Mouse (Mus musculus) megakaryocyte-erythroid progenitor cell, adult 5 weeks (primary cell): ENCODE measurements around the gene Sox10. TPM values are rescaled to one million over a fixed set of nuclear protein-coding genes. Genes with fewer than 3 reads are reported as not detected.

Experiments used
- polyA plus RNA-seq: library from polyadenylated mRNA; stranded (reverse); fragments of >175 nt; gene quantifications from 2 replicates; pipeline ENCODE4 v1.2.3, GENCODE M21; 2012

The Sox10 gene
- 0.08 TPM in 1 of 2 replicates, not detected in the other for polyA plus RNA-seq

GRCm38 (mm10) chr15:79165140-79165539 is at the start of gene Sox10:
Gene Sox10 (minus strand): TSS chr15:79165240.

GRCm38 (mm10) chr15:79140866-79141565 is 24.0 kb downstream of the Sox10 start, which contains the start of the genes Polr2f and 1700088E04Rik:
Gene Polr2f (plus strand): TSS chr15:79141009.
Gene 1700088E04Rik (minus strand): TSS chr15:79141253.

GRCm38 (mm10) chr15:79108421-79109320 is 56.4 kb downstream of the Sox10 start, which contains the start of gene Micall1:
Gene Micall1 (plus strand): TSS chr15:79108898.

Other genes starting within 250 kb of the Sox10 start
- gene Lgals1, start 238.5 kb downstream of the Sox10 start, polyA plus RNA-seq, result 593 and 813 TPM in 2 replicates
- gene Nol12, start 230.3 kb downstream of the Sox10 start, polyA plus RNA-seq, result 19.1 and 19.8 TPM in 2 replicates
- 103 and 106 TPM in 2 replicates for gene Triobp, start 217.5 kb downstream of the Sox10 start, polyA plus RNA-seq
- 73.7 and 99.6 TPM in 2 replicates for gene H1f0, start 136.8 kb downstream of the Sox10 start, polyA plus RNA-seq
- 3.5 and 4.6 TPM in 2 replicates for gene Galr3, start 123.4 kb downstream of the Sox10 start, polyA plus RNA-seq
- gene Ankrd54, start 102.3 kb downstream of the Sox10 start, polyA plus RNA-seq, result 50.6 and 52.5 TPM in 2 replicates
- gene Eif3l, start 90.1 kb downstream of the Sox10 start, polyA plus RNA-seq, result 26.5 TPM in 2 replicates
- 31.7 and 33.5 TPM in 2 replicates for gene Micall1, start 56.3 kb downstream of the Sox10 start, polyA plus RNA-seq
- gene Polr2f, start 24.2 kb downstream of the Sox10 start, polyA plus RNA-seq, result 229 and 258 TPM in 2 replicates
- 0.46 and 0.53 TPM in 2 replicates for gene 1700088E04Rik, start 24.0 kb downstream of the Sox10 start, polyA plus RNA-seq
- gene Pick1, start 63.9 kb upstream of the Sox10 start, polyA plus RNA-seq, result 16.8 and 19.5 TPM in 2 replicates
- gene Gm49486, start 64.2 kb upstream of the Sox10 start, polyA plus RNA-seq, result 0.03 and 0.22 TPM in 2 replicates
- not detected in 2 replicates for gene Slc16a8, start 89.5 kb upstream of the Sox10 start, polyA plus RNA-seq
- gene Baiap2l2, start 120.3 kb upstream of the Sox10 start, polyA plus RNA-seq, result 1.5 TPM in 2 replicates
- 25.5 and 39.2 TPM in 2 replicates for gene Pla2g6, start 163.2 kb upstream of the Sox10 start, polyA plus RNA-seq
- gene Maff, start 181.4 kb upstream of the Sox10 start, polyA plus RNA-seq, result 34.6 and 40.8 TPM in 2 replicates
- gene Tmem184b, start 238.3 kb upstream of the Sox10 start, polyA plus RNA-seq, result 62.5 and 64.0 TPM in 2 replicates